Mouse (Mus musculus) kidney, postnatal 36 days (tissue): ENCODE measurements around the gene Zmiz1.

ENCODE experiments used
- DNase-seq, 2 experiments: peaks; one replicate each; pipeline ENCODE4 v3.0.0; 2021 to 2022; ENCODE audit warnings: mixed read lengths in 2 of 2

Zmiz1 gene

GRCm38 (mm10) chr14:25598960-25599359 lies 140.0 kb downstream of the Zmiz1 start:
- DNase-seq: no peak

DNA sequence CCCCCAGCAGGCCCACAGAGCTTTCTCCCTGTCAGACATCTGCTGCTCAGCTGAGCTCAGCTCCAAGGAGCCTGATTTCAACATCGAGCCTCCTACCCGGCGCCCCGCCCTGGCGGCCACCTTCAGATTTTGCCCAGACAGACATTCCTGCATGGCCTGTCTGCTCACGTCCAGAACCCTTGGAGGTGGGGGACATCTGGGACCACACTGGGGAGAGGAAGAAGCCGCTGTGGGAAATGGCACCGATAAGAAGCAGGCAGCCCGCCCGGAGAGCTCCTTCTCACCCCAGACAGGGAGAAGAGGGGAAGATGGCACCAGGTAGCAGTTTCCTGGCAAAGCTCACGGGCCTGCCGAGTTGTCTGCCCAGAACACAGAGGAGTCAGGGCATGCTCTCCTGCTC lies 140.9 kb downstream of the Zmiz1 start:
- DNase-seq: no peak

DNA sequence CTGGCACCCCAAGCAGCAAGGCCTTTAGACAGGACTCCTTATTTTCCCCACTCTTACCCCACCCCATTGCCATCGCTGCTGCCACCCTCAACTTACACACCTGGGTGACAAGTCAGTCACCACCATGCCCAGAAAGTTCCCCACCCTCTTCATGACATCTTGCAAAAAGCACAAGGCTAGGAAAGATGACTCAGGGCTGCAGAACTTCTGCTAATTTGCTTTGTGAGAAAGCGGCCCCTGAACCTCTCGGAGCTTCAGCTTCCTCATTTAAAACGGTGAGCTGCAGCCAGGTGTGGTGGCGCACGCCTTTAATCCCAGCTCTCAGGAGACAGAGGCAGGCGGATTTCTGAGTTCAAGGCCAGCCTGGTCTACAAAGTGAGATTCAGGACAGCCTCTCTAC lies 141.4 kb downstream of the Zmiz1 start:
- no peak for DNase-seq

GRCm38 (mm10) chr14:25600951-25601350 lies 142.0 kb downstream of the Zmiz1 start:
- DNase-seq: no peak

DNA sequence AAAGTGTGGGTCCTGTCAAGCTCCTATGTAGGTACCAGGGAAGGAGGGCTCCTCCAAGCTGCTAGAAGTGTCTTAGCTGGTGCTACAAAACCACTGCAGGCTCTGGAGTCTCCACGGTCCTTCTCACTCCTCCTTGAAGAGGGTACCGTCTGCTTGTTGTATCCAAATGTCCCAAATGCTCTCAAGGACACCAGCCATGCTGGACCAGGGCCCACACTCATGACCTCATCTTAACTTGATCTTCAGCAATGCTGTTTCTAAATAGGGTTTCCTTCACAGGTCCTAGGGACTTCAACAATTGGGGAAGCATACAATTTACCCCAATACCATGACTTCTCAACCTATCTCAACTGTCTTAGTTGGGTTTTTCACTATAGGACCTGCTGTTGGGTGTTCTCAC lies 143.0 kb downstream of the Zmiz1 start:
- no peak for DNase-seq

DNA sequence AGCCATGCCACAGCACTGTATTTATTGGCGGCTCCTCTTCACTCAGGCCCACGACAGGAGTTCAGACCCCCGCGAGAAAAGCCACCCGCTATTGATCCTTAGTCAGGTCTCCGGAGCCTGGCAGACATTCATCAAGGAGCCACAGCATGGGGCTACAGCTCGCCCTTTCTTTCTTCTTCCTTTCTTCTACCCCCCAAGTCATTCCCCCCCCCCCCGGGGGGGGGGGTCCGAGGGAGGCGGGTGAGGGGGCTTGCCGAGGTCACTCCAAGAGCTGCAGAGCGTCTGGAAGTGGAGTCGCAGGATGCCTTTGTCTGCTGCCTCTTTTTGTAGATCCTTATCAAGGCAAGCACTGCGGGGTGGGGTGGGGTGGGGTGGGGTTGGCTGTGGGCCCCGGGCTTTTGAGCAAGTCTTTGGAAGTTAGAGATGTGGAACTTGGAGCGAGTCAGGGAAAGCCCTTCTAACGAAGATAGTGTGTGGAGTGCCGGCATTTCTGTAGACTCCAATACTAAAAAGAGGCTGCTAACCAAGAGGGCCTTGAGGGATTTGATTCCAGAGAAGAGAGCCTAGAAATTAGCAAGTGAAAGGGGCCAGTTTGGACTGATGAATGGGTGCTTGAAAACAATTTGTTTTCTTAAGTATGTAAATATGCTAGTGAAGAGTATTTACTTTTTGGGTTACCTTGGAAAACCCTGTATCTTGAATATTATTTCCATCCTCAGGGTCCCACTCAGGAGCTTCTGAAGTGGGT lies 145.6 kb downstream of the Zmiz1 start:
- DNase-seq: no peak

DNA sequence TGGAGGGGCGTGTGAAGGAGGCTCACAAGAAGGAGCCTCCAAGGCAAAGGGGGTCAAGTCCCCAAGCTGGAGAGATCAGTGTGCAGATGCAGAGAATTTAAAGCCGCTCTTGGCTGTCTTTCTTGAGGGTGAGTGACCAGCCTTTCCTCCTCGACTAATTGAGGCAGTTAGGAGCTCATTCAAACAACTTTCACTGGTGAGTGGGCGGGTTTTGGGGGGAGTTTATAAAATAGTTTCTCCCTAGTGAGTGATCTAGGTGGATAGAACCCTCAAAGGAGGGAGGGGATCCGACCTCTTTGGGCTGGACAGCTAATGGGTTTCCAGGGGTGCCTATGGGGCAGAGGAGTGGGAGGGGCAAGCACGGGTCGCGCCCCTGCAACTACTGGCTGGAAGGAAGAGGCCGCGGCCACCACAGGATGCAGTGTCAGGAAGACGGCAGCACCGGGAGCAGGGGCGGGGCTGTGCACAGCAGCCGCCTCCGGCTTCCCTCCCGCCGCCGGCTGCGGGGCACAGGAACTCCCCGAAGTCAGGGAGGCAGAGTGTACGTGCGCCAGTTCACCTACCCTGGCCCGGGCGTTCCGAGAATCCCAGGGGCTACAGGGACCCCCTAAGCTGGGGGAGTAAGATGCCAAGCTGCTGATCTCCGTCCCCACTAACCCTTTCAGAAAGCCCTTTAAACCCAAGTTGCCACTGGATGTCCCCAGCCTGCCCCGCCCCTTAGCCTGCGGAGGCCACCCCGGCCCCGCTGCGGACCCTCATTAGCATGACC lies 147.6 kb downstream of the Zmiz1 start:
- peak; percentile 82 to 85 for DNase-seq

- peak in 1 of 2 experiments; percentile 60 for DNase-seq
Observed at GRCm38 (mm10) chr14:25607141-25607967, 148.4 kb downstream of the Zmiz1 start.

DNA sequence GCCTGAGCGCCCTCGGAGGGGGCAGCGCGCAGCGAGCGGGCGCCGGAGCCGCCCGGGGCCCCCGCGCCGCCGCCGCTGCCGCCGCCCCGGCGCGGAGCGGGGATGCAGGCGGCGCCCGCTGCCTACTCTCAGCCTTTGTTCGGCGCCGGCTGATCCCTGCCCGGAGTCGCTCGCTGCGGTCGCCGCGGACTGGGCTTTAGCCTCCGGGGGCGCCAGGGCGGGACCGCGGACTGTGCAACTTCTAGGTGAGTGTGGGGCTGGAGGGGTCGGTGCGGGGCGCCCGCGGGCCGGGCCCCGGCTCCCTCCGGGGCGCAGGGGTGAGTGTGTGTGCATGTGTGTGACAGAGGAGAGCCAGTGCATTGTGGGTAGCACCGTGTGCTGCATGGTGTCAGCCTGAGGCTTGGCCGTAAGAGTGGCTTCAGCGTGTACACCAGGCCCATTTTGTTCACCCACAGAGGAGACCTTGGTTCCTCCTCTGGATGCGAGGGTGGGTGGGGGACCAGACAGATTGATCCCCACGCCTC lies 149.0 kb downstream of the Zmiz1 start:
- DNase-seq: peak in 1 of 2 experiments; percentile 66

- no peak for DNase-seq
Observed at GRCm38 (mm10) chr14:25608618-25609017, 149.6 kb downstream of the Zmiz1 start.

GRCm38 (mm10) chr14:25609355-25609754 lies 150.4 kb downstream of the Zmiz1 start:
- no peak for DNase-seq

- DNase-seq: peak; percentile 56 to 74
Observed at GRCm38 (mm10) chr14:25610396-25611158, 151.6 kb downstream of the Zmiz1 start.

- DNase-seq: no peak
Observed at GRCm38 (mm10) chr14:25611159-25611697, 152.2 kb downstream of the Zmiz1 start.

DNA sequence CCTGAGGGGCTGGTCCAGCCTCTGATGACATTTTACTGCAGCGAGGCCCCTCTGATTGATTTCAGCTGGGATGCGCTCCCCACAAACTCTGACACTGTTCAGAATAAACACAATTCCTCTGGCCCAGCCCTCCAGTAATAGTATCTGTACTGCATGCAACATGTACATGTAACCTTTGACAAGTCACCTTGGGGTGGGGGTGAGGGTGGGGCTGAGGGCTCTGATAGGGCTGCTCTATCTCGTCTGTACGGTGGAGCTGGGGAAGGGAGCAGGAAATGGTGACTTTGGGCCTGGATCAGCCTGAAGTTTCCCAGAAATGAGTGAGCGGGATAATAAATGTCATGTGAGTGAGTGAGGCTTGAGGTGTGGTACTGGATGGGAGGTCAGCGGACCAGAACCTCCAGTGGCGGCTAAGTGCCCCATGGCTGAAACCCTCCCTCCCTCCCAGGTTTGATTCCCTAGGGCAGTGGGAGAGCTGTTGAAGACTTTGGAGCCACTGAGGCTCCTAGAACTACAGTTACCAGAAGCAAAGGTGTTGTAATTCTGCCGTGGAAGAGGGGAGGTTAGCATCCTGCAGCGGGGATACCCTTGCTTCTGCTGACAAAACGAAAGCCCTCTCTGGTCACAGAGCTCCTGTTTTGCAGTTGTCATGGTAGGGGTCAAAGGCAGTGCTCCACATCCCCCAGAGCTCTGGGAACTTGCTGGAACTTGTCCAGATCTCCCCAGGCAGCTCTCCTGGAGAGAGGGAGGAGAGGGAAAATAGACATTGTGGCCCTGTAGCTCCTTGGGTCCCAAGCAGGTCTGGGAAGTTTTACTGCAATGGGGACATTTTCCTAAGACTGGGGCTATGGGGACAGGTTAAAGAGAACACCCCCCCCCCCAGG lies 153.1 kb downstream of the Zmiz1 start:
- peak in 1 of 2 experiments; percentile 54 for DNase-seq

DNA sequence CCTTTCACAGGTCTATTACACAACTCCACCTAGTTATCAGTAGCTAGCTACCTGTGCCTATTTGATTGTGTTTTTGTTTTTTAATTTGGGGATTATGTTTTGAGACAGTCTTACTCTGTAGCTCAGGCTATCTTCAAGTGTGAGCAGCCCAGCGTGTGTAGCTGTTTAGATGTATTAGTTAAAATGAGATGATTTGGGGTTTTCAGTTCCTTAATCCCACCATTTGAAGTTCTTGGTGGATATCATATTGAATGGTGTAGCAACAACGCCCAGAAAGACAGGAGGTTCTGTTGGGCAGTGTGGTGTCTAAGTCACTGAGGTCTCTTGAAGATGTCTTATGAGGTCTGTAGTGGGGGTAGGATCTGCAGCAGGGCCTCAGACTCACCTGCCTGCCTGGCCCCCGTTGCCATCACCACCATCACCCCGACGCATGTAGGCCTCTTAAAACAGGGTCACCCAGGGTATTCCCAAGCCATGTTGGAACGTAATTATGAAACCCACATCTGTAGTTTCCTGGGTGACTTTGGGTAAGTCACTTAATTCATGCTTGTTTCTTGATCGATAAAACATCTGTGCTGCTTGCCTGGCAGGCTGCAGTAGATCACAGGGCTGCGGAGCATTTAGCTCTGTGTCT lies 155.1 kb downstream of the Zmiz1 start:
- DNase-seq: no peak

GRCm38 (mm10) chr14:25614684-25615083 lies 155.7 kb downstream of the Zmiz1 start:
- peak; percentile 58 to 60 for DNase-seq

DNA sequence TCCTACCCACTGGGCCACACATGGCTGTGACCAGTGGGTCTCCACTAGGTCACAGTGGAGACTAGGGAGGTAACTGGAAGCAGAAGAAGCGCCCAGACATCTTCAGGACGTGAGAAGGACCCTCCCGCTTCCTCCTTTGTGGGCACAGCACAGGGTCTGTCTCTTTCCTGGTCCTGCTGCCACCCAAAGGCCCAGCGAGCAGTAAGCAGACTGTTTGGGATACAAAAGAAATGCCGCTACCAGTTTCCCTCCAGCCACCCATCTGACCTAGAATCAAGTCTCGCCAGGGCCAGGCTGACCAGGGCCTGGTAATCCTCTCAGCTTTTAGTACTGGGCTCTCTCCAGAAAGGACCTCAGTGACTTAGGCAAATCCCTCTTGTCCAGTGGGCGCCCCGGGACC lies 156.6 kb downstream of the Zmiz1 start:
- no peak for DNase-seq

- no peak for DNase-seq
Observed at GRCm38 (mm10) chr14:25616009-25616723, 157.2 kb downstream of the Zmiz1 start.

- DNase-seq: no peak
Observed at GRCm38 (mm10) chr14:25617264-25617663, 158.3 kb downstream of the Zmiz1 start.
